Mouse (Mus musculus): Measurements from ENCODE around the gene Lad1. TPM values are rescaled to one million over a fixed set of nuclear protein-coding genes. Genes with fewer than 3 reads are reported as not detected.

Gene Lad1
- total RNA-seq (2021): 1 to 10 TPM; 5.6 to 8.2 TPM

- intact Hi-C loops (cut with DNase I): no loop called here
- peak in 1 of 2 experiments; percentile 16 for DNase-seq
Observed at GRCm38 (mm10) chr1:135818481-135819086, at the start of gene Lad1. Gene Lad1, plus strand, starts transcription at chr1:135818598.

- DNase-seq: no peak
- intact Hi-C loops (cut with DNase I): no loop called here
Observed at GRCm38 (mm10) chr1:135770237-135770636, 48.2 kb upstream of the Lad1 start.

DNA sequence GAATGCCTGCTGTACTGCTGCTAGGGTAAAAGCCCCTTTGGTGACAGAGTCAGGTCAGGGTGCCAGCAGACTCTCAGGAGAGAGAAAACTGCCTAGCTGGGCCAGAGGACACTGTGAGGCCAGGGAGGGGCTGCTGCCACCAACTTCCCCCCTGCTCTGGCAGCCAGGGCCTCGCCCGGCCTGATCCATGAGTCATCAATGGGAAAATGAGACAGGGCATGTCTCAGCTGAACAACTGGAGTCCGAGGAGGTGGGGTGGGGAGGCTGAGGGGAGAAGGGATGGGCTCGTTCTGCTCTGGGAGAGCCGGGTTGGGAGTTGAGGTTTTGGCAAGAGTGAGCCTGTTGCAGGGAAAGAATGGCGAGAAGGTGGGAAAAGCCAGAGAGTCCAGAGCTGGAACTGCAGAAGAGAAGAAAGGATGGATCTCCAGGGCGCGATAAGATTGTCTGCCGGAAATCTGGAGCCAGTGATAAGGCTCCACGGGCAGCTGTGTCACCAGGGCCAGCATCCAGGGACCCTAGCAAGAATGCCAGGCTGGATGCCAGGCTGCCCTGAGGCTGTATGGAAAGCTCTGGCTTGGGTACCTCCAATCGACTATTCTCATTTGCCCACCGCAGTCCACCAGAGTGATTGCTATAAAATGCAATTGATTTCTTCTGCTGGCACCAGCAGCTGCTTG, 47.4 kb upstream of the Lad1 start:
- intact Hi-C loops (cut with DNase I): no loop called here
- DNase-seq: peak in 1 of 2 experiments; percentile 47

GRCm38 (mm10) chr1:135771573-135771970, 46.8 kb upstream of the Lad1 start:
- DNase-seq: no peak
- intact Hi-C loops (cut with DNase I): no loop called here

GRCm38 (mm10) chr1:135776596-135776995, 41.8 kb upstream of the Lad1 start:
- DNase-seq: no peak
- intact Hi-C loops (cut with DNase I): no loop called here

DNA sequence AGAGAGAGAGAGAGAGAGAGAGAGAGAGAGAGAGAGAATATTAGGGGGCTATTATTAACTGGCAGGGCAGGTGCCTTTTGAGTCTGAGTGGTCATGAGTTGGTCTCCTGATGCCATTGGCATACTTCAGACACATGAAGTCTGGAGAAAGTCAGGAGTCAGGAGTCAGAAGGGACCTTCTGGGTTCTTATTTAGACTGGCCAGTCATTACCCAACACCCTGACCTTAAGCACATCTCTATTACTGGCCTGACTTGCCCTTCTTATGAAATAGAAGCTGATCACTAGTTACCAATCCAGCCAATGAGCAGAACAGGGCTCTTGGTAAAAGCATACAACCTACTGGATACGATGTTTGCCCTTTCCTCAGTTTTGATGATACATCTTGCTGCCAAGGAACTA, 41.4 kb upstream of the Lad1 start:
- intact Hi-C loops (cut with DNase I): no loop called here
- no peak for DNase-seq

DNA sequence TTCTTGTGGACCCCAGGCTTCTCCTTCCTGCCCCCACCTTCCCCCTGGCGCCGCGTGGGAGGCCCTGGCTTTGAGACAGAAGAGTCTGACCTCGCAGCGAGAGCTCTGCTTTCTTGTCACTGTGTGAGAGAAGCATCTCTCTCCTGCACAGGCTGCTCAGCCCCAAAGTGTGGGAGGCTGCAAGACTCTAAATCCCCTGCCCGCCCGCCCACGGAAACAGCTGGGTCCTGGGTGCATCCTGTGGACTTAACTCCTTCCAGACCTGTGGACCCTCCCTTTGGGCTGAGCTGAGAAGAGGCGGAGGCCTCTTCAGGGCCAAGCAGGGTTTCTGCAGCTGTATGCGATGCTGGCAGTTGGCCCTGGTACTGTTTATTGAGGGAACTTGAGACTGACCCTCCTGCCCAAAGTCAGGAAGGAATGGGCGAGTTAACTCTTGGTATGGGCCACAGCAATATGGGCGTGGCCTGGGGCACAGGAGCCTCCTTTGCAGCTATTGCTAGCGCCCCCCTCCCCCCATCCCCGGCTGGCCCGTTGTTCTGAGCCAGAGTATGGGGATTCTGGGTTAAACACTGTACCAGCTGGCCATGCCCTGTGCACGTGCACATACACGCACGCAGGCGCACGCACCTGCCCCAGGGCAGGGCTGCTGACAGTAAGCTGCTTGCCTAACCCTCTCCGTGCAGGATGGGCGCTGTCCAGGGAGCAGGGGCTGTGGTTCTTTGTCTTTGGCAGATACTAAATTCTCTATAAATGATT, 39.4 kb upstream of the Lad1 start, which contains the start of gene Tnni1:
Gene Tnni1 (plus strand): TSS at position 655 of the 756 bp plus-strand sequence.
- no peak for DNase-seq
- intact Hi-C loops (cut with DNase I): no loop called here

- no peak for DNase-seq
- intact Hi-C loops (cut with DNase I): loop anchor here (1.0 to 2.0 kb wide), 3 partner anchors 14 to 61 kb away; partner anchors contain the start of gene Phlda3
Observed at GRCm38 (mm10) chr1:135780649-135781048, 37.7 kb upstream of the Lad1 start.

DNA sequence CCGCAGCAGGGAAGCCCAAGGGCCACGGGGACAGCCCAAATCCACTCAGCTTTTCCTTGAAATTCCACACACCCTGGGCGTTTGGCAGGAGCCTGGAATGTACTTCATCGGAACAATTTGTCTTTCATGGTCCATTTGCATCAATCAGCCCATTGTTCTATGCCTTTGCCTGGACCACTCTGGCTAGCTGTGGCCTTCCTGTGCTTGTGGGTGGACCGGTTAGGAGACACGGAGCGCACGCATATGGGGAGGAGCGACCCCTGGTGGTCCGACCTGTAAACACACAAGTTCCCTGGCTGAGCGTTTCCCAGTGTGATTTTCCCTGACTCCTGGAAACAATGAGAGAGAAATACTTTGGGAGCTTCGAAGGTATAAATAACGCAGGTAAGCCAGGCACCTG, 37.2 kb upstream of the Lad1 start:
- intact Hi-C loops (cut with DNase I): loop anchor here (1.0 to 2.0 kb wide), 3 partner anchors 14 to 62 kb away; partner anchors contain the start of gene Phlda3

DNA sequence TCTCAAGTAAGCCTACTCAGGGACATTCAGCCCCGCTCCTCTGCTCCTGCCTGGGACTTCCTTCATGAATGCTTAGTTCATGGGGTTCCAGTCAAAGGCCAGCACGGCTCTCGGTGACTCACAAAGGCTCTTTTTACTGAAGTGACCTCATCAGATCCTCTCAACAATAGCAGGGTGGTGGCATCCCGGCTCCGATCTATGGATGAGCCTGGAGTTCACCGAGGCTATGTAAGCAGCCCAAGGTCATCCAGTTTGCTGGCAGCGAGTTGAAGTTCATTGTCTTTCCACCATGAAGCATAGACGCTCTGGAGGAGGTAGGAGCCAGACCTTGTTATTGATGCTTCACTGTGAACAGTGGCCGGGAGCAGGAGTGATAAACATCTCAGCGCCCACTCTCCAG, 35.6 kb upstream of the Lad1 start:
- intact Hi-C loops (cut with DNase I): no loop called here
- DNase-seq: no peak

More for the DNA sequence above, 37.2 kb upstream of the Lad1 start:
- DNase-seq: peak; percentile 83 to 85

DNA sequence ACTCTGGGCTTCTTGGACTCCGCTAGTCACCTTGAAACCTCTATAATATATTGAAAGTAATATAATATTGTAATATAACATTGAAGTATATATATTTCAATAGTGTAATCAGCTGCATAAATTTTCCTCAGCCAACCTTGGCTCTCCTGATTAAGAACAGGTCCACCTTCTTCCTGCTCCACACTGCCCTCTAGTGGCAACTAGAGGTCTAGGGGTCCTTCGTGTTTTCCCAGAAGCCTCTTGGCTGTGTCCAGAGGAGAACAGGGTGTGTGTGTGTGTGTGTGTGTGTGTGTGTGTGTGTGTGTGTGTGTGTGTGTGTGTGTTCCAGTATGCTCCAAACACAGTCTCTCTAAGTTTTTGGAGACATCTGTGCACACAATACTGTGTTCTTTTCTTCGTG, 30.6 kb upstream of the Lad1 start:
- DNase-seq: peak; percentile 69 to 80
- intact Hi-C loops (cut with DNase I): no loop called here

GRCm38 (mm10) chr1:135788708-135789107, 29.7 kb upstream of the Lad1 start:
- intact Hi-C loops (cut with DNase I): no loop called here

GRCm38 (mm10) chr1:135789815-135790214, 28.6 kb upstream of the Lad1 start:
- DNase-seq: peak; percentile 76 to 82
- intact Hi-C loops (cut with DNase I): no loop called here

More at GRCm38 (mm10) chr1:135788708-135789107, 29.7 kb upstream of the Lad1 start:
- DNase-seq: peak in 1 of 2 experiments; percentile 36

GRCm38 (mm10) chr1:135792143-135792939, 26.1 kb upstream of the Lad1 start:
- intact Hi-C loops (cut with DNase I): no loop called here

DNA sequence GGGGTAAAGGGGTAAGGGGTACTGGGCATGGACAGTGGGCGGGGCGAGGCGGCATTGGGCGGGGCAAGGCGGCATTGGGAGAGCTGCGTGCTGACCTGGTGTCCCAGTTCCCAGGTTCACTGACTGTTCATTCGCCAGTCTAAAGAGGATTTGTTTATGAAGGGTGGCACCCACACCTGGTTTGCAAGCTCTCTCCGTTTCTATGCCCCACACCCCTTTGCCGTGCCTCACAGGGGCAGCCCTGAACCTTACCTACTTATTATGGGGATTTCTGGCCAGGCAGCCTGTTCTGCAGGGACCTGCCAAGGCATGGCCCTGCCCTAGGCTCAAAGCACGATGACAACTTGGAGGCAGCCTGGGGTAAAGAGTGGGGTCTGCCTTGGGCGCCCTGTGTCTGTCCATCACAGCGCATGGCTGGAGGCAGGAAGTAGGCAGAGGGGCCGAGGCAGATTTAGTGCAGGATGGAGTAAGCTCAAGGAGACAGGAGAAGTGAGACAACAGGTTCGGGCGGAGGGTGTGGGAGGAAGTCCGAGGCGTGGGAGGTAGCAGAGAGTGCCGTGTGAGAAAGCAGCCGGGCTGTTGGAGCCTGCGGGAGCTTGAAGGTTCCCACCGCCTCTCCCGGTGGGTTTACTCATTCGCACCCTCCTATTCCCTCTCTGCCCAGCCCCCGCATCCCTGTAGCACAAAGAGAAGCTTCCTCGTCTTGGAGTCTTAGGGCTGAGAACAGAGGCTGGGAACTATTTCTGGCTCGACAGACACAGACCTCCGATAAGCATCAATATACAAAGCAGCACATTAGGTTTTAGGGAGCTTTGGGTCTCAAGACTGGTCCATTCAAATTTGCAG, 24.8 kb upstream of the Lad1 start:
- no peak for DNase-seq
- intact Hi-C loops (cut with DNase I): no loop called here

More at GRCm38 (mm10) chr1:135792143-135792939, 26.1 kb upstream of the Lad1 start:
- no peak for DNase-seq

GRCm38 (mm10) chr1:135794216-135795134, 23.9 kb upstream of the Lad1 start:
- no peak for DNase-seq

GRCm38 (mm10) chr1:135798492-135798891, 19.9 kb upstream of the Lad1 start:
- no peak for DNase-seq
- intact Hi-C loops (cut with DNase I): no loop called here

More at GRCm38 (mm10) chr1:135794216-135795134, 23.9 kb upstream of the Lad1 start:
- intact Hi-C loops (cut with DNase I): no loop called here

- intact Hi-C loops (cut with DNase I): no loop called here
- DNase-seq: no peak
Observed at GRCm38 (mm10) chr1:135799109-135799627, 19.2 kb upstream of the Lad1 start.
